Mouse (Mus musculus) lung, postnatal 4 days (tissue): ENCODE measurements around the gene Axdnd1.
A peak's percentile ranks its signal among the peaks of the same experiment; 100 is the strongest.
"Not testable (repeated sequence)": the region's sequence is repeated elsewhere in the genome, so short reads cannot be mapped to it uniquely, and the experiment has no call there.

ENCODE experiments used
- DNase-seq, 2 experiments: peaks; one replicate each; pipeline ENCODE4 v3.0.0; 2021

Axdnd1 gene

DNA sequence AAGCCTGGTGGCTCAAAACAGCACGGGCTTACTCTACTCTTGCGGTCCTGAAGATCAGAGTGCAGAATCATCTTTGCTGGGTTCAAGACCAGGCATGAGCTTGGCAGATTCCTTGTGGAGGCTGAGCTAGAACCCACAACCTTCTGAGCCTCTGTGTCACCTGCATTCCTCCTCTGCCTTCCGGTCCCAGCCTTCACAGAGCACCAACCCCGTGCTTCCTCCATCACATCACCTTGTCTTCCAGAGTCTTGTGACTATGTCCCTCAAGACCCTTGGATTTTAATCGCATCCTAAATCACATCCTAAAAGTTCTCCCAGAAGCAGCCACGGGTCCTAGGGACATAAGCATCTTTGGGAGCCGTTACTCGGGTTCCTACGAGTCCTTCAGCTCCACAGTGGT, 97.8 kb downstream of the Axdnd1 start:
- no peak for DNase-seq

DNA sequence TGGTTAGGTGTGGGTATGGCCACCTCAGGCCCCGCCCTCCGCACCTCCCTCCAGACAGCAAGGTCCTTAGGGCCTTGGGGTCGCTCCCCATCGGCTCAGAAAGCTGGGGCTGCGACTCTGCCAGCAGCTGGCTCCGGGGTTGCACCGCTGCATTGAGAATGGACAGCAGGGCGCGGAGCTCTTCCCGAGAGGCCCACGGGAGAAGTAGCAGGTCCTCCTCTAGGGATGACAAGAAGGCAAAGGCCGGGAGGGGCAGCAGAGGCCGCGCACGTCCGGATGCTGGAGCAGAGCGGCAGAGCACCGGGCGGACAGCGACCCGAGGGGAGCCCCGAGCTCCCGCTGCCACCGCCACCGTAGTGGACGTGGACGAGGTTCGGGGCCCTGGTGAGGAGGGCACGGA, 110.3 kb downstream of the Axdnd1 start, which contains the start of gene Nphs2:
Nphs2 (plus strand) TSS at position 98 of the 400 bp plus-strand sequence.
- DNase-seq, result peak; percentile 5 to 23

DNA sequence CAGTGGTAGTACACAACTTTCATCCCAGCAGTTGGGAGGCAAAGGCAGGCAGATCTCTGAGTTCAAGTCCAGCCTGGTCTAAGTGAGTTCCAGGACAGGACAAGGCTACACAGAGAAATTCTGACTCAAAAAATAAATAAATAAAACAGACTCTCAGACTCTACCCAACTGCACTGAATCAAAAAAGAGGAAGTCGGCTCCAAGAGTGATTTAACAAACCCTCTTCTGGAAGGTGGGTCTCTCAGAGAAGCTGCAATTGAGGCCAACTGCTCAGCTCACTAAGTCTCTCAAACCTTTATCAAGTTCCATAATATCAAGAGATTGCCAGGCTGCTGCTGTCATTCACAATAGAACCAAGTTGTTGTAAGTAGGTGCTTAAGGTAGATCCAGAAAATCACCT, 112.4 kb downstream of the Axdnd1 start:
- DNase-seq, result no peak

DNA sequence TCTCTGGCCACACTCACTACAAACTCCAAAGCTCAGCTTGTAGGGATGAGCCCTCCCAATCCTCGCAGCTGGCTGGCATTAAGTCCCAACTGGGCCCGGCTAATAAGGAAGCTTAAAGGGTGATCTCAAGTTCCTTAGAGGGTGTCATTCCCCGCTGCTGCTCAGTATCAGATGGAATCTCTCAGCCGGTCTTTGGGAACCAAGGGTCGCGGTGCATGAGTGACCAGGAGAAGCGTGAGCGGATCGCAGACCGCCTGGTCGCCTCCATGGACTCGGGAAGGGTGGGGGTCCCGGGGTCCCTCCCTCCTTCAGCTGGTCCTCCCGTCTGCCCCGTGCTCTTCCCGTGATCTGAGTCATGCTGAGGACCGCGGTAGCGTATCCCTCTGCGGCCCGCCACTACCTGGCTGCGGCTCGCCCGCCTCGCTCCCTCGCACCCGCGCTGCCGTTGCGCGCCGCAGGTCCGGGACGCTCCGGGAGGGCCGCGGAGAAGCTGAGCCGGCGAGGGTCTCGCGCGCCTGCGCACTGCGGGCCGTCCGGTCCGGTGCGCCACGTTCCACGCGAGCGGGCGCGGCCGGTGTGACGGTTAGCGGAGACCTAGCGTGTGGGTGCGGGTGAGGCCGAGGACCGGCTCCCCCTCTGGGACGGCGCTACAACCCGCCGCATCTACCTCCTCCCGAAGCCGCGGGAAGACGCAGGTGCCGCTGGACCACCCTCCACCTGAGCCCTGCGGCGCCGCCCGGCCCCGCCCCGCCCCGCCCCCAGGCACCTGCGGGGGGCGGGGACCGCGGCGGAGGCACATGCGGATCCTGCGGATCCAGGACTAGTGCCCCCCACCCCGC, 117.8 kb downstream of the Axdnd1 start, which contains the start of gene Tdrd5:
Tdrd5 (minus strand) TSS at position 754 of the 839 bp plus-strand sequence.
- peak; percentile 40 to 62 for DNase-seq

DNA sequence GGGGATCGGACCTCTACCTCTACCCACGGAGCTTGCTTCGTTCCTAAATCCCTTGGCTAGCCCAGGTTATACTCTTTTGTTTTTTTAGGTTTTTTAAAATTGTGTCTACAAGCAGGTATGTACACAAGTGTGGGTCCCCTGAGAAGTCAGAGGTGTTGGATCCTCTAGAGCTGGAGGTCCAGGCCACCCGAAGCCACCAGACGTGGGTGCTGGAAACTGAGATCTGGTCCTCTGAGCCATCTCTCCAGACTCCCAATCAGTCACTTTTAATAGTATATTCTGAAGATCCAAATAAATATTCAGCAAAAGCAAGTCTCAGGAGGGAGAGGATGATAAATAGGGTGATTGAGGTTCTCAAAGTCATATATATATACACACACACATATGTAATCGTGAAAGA, 130.9 kb downstream of the Axdnd1 start:
- no peak for DNase-seq

DNA sequence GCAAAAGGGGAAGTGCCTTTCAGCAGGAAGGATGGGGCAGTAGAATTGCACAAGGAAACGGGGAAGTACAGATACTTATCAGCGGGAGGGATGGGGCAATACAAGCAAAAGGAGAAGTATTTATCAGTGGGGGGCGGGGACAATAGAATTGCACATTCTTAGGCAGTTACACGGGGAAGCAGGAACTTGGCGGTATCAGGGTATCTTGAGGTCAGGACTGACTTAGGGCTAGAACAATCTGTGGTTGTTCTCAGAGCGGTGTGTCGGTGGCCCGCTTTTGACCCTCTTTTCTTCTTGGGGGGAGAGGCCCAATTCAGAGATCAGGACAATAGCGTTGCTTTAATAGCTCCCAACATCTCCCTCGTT, 131.8 kb downstream of the Axdnd1 start:
- not testable (repeated sequence) for DNase-seq

DNA sequence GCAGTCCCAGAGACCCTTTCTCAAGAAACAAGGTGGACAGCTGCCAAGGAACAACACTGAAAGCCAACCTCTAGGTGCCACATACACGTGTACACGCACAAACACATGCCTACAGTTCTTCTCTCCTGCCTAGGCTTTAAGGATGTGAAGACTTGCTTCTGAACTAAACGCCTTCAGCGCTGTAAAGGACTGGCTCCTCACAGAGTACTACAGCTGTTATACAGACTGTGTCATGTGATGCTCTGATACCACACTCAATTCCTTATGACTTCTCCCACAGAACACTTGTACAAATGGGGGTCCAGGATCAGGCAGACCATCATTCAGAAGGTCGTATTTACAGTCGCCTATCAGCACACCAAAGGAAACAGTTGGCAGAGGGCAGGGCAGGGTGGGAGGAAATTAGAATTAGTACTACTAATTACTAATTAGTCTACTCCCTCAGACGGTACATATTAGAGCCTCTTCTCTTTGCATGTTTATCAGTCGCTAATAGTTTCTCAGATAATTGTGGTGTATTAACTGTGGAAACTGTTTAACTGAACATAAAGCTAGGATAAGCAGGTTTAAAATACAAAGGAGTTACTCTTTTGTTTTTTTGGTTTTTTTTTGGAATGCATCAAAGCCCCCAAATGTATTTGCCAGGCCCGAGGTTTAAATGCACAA, 132.3 kb downstream of the Axdnd1 start:
- DNase-seq, result no peak

DNA sequence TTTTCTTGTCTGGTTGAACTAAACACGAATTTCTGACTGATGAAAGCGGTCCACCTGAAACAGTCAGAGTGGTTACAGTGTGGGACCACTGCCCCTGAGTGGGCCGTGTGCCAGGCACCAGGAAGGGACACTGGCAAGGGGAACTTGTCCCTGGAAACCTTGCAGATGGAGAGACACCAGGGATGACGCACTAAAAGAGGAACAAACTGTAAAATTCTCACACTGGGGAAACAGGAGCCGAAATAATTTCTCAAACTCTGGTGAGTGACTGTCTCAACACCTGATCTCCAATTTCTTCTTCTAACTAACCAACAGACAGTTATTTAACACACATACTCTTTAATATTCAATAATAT, 135.4 kb downstream of the Axdnd1 start:
- DNase-seq, result no peak

DNA sequence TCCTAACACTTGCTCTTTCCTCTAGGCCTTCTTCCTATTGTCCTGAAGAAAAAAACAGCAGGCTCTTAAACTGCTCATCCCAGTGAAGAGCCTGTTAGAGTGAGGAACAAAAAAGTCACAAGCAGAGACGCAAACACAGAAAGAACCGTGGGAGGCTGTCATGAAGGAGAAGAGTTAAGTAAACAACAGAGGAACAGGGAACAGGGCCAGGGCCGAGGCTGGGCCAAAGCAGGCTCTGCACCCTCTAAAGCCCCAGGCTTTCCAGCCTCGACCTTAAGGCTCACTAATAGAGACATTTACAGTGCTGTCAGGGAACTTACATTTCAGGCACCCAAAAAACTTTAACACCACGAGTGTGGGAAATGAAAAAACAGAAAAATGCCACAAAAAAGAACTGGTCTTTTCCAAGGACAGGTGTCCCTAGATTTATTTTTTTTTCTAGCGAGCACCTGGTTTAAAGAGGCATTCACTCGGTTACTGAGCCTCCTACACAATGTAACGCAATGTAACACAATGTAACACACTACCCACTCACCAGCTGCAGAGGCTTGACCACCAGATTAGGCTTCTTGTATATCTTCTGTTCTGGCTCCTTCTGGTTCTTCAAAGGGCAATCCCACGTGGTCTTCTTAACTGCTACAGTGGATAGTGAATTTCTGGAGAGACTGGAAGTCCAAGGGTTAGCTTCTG, 136.0 kb downstream of the Axdnd1 start:
- peak in 1 of 2 experiments; percentile 9 for DNase-seq

DNA sequence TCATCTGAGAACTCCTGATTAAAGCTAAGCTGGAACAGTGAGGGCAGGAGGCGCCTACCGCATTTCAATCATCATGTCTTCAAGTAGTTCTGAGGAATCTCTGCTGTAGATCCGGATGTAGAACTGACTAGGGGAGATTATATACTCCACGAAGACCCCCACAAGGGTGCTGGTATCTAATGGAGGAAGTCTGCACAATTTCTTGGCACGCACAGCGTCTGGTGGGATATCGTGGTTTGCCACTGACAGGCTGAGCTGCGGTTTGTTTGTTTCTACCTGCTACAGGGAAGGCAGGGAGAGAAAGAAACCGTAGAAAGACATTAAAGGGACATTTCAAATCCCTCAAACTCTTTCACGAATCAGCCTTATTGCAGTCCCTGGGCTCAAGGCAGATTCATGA, 136.8 kb downstream of the Axdnd1 start:
- DNase-seq, result no peak

DNA sequence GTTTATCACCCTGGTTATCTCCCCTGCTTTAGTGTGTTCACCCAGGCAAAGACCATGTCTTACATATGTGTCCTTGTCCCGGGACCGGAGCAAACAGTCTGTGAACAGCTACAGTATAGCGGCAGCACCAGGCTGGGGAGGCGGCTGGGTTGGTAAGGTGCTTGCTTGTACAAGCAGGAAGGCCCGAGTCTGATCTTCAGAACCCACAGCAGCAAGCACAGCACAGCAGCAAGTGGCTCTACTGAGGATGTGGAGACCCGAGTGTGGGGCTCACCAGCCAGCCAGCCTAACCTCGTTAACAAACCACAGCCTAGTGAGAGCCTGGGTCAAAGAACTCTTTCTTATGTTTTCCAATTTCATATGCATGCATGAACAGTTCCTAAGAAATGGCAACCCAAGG, 140.8 kb downstream of the Axdnd1 start:
- no peak for DNase-seq

DNA sequence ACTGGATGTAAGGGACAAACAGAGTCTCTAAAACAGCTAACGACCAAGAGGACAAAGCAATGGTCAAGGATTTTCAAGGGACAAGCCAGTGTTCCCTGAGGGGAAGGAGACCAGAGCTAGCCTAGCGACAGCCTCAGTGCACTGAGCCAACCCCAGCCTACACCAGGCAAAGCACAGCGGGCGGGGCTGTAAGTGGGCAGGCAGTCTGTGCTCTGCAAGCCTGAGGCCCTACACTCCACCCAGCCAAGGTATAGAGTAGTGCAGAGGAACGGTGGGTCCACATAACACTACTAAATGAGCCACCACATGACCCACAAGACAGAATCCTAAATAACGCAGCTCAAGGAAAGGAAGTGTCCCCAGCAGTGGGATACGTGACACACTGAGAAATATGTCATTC, 147.3 kb downstream of the Axdnd1 start:
- DNase-seq, result no peak
